51 mouse cellular contexts compared by ENCODE assay signal in the genomic region with DNA sequence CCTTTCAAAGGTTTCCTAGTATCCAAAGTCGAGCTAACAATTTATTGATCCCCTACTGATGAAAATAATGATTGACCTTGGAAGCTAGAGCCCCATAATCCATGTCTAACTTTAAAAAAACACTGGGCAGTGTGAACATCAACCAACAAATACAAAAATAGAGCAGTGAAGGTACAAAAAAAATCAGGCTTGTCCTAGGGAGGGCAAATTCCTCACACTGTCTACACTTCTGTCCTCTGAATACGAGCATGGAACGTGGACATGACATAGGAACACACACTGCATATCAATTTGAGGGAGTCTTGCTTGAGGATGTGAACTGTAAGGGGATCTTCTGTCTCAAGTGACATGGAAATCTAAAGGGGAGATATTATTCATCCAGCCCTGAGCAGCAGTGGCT. TPM values are rescaled to one million over a fixed set of nuclear protein-coding genes. Genes with fewer than 3 reads are reported as not detected.
"Had no signal": no experiment of that assay in that cellular context is flagged by ENCODE, and none has a peak within 500 bp of the region (broad histone marks: within the 10 kb centered on the region; RNA-seq: fewer than 3 reads in every experiment).

No protein-coding gene starts in this region.

- H3K4me3 ChIP-seq: heart, embryonic 10.5 days; heart, embryonic 12.5 days; heart, embryonic 13.5 days; heart, embryonic 15.5 days; hindbrain, embryonic 10.5 days; hindbrain, embryonic 12.5 days; hindbrain, embryonic 13.5 days; hindbrain, embryonic 15.5 days; intestine, embryonic 15.5 days; kidney, embryonic 15.5 days; layer of hippocampus, adult 2 months had no signal

- H3K4me2 ChIP-seq: heart, embryonic 11.5 days; heart, embryonic 12.5 days; heart, embryonic 13.5 days; heart, embryonic 15.5 days; hindbrain, embryonic 12.5 days; hindbrain, embryonic 13.5 days; hindbrain, embryonic 14.5 days; hindbrain, embryonic 15.5 days; intestine, embryonic 15.5 days; kidney, embryonic 15.5 days had no signal

- H3K36me3 ChIP-seq: heart, embryonic 10.5 days; heart, embryonic 12.5 days; heart, embryonic 13.5 days; heart, embryonic 15.5 days; hindbrain, embryonic 10.5 days; hindbrain, embryonic 12.5 days; hindbrain, embryonic 13.5 days; hindbrain, embryonic 15.5 days; intestine, embryonic 15.5 days; kidney, embryonic 15.5 days had no signal

- H3K9me3 ChIP-seq: heart, embryonic 10.5 days; heart, embryonic 12.5 days; heart, embryonic 15.5 days; hindbrain, embryonic 10.5 days; hindbrain, embryonic 12.5 days; hindbrain, embryonic 13.5 days; hindbrain, embryonic 15.5 days; intestine, embryonic 15.5 days; kidney, embryonic 15.5 days had no signal

- H3K9ac ChIP-seq: heart, embryonic 12.5 days; heart, embryonic 13.5 days; heart, embryonic 15.5 days; hindbrain, embryonic 12.5 days; hindbrain, embryonic 13.5 days; hindbrain, embryonic 14.5 days; hindbrain, embryonic 15.5 days; intestine, embryonic 15.5 days; kidney, embryonic 15.5 days had no signal

- ATAC-seq: hindbrain, embryonic 16.5 days; hindbrain, postnatal 0 days; inflammation-experienced regulatory T-cells, adult 6 months; intestine, embryonic 15.5 days; intestine, embryonic 16.5 days; intestine, postnatal 0 days had no signal

- DNase-seq: heart, postnatal 10 days; heart, postnatal 14 days; heart, postnatal 36 days; heart, postnatal 4 days; kidney, adult 11 months; kidney, adult 18-20 months; kidney, adult 2 months; kidney, adult 8-10 months; kidney, adult 9 months; kidney, postnatal 10 days; kidney, postnatal 14 days; kidney, postnatal 25 days; kidney, postnatal 36 days; kidney, postnatal 4 days; layer of hippocampus, adult 9-11 months; layer of hippocampus, postnatal 36 days had no signal

- H3K27me3 ChIP-seq: heart, embryonic 12.5 days; heart, embryonic 13.5 days; heart, embryonic 15.5 days; hindbrain, embryonic 12.5 days; hindbrain, embryonic 13.5 days; hindbrain, embryonic 15.5 days; intestine, embryonic 15.5 days; kidney, embryonic 15.5 days had no signal

- H3K4me1 ChIP-seq: heart, embryonic 10.5 days; heart, embryonic 12.5 days; heart, embryonic 13.5 days; heart, embryonic 15.5 days; hindbrain, embryonic 10.5 days; hindbrain, embryonic 12.5 days; hindbrain, embryonic 13.5 days; hindbrain, embryonic 15.5 days; intestine, embryonic 15.5 days; kidney, embryonic 15.5 days had no signal

- H3K27ac ChIP-seq: heart, embryonic 10.5 days; heart, embryonic 13.5 days; heart, embryonic 15.5 days; hindbrain, embryonic 10.5 days; hindbrain, embryonic 12.5 days; hindbrain, embryonic 13.5 days; hindbrain, embryonic 14.5 days; hindbrain, embryonic 15.5 days; hindbrain, postnatal 0 days; intestine, embryonic 15.5 days; kidney, embryonic 15.5 days; kidney, postnatal 0 days; layer of hippocampus, adult 2 months had no signal

RNA-seq across cellular contexts. Expression of gene Prl5a1, which starts 33.7 kb away (rescaled TPM):
- total RNA-seq: heart, adult 8-10 months; heart, postnatal 10 days; heart, postnatal 14 days; heart, postnatal 25 days; heart, postnatal 36 days; heart, postnatal 4 days; hematopoietic stem cell, adult 5-6 weeks; hindbrain, postnatal 0 days; layer of hippocampus, adult 18-20 months; layer of hippocampus, adult 2 months; layer of hippocampus, adult 8-10 months; layer of hippocampus, postnatal 10 days; layer of hippocampus, postnatal 14 days; layer of hippocampus, postnatal 25 days; layer of hippocampus, postnatal 36 days had no signal
- polyA plus RNA-seq: heart, embryonic 10.5 days; heart, embryonic 11.5 days; heart, embryonic 12.5 days; heart, embryonic 13.5 days; heart, embryonic 14.5 days; heart, embryonic 15.5 days; heart, embryonic 16.5 days; heart, postnatal 0 days; hindbrain, embryonic 10.5 days; hindbrain, embryonic 11.5 days; hindbrain, embryonic 12.5 days; hindbrain, embryonic 13.5 days; hindbrain, embryonic 14.5 days; hindbrain, embryonic 15.5 days; hindbrain, embryonic 16.5 days; hindbrain, postnatal 0 days; inflammation-experienced regulatory T-cells, adult 6 months; intestine, embryonic 14.5 days; intestine, embryonic 15.5 days; intestine, embryonic 16.5 days; kidney, adult 2 months; kidney, embryonic 14.5 days; kidney, embryonic 15.5 days; kidney, embryonic 16.5 days; kidney, postnatal 0 days; large intestine, adult 2 months had no signal
